Mouse (Mus musculus) G1E (cell line): ENCODE results near the gene Dock10.

Experiments used
- CTCF ChIP-seq: IDR thresholded peaks from 2 replicates; pipeline ENCODE4 v1.5.1; 2012; ENCODE audit warnings: low read depth, low read length, inconsistent platforms, mixed read lengths
- GATA1 ChIP-seq: IDR thresholded peaks from 2 replicates; pipeline ENCODE4 v1.6.1; 2012; ENCODE audit warnings: borderline replicate concordance, low read length, inconsistent platforms, mixed read lengths
- POLR2AphosphoS5 ChIP-seq: IDR thresholded peaks from 2 replicates; pipeline ENCODE4 v1.6.1; 2012; ENCODE audit warnings: low read depth, low read length, inconsistent platforms; ENCODE audit not compliant: insufficient replicate concordance
- TAL1 ChIP-seq: conservative IDR thresholded peaks from 2 replicates; pipeline ENCODE4 v1.6.1; 2012; ENCODE audit warnings: low read depth, low read length, inconsistent platforms, mixed read lengths

DNA sequence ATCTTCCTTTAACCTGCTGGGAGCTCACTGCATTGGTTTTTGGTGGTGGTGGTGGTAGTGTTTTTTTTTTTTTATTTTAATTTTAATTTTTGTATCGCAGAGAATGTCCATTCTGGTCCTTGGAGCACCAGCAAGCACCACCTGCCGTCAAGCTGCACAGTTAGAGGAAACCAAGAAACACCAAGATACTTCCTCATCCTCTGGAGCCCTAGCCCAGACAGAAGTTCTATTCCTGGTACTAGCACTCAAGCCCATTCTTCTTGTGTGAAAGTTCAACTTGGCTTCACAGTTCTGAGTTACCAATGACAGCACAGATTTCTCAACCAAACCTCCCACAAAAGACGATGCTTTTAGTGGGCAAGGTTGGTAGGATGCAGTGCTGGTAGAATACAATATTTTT is 86.6 kb downstream of the Dock10 start:
- TF ChIP-seq CTCF (no peak), TAL1 (no peak), GATA1 (no peak), POLR2AphosphoS5 (no peak)
